Mouse (Mus musculus): ENCODE measurements around the gene Myo16. TPM values are rescaled to one million over a fixed set of nuclear protein-coding genes. Genes with fewer than 3 reads are reported as not detected.

Myo16 gene
- polyA plus RNA-seq, 1 experiment from 2014 or later = 0.34 TPM

DNA sequence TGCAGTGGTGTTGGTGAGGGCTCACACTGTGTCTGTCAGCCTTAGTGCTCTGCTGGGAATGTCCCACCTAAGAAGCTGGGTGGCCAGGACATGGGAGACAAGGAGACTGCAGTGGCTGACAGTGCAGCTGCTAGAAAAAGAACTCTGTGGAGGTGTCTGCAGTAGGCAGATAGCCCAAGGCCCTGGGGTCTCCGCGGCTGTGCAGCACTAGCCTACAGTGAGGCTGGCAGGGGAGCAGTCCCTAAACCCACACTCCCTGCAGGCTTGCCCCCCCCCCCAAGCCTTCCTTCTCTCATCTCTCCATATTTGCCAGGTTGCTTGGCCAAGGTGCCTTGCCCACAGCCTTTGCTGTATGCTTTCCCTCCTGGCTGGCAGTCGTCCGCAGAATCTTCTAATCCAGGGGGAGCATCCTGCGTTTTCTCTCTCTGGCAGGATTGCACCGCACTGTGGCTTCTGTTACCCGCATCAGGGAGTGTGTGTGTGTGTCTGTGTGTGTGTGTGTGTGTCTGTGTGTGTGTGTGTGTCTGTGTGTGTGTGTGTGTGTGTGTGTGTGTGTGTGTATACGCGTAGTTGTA, 267.9 kb downstream of the Myo16 start:
- no peak overlapping the region for H3K27ac ChIP-seq (replicated peaks in 1 of 2; ENCODE audit: control insufficient read depth in 1 of 2, insufficient read depth in 1 of 2, low read depth in 2 of 2, low read length in 2 of 2)
- H3K4me1 ChIP-seq (ENCODE audit: control insufficient read depth in 2 of 2, insufficient read depth in 2 of 2, low read length in 2 of 2) = no peaks in the 10 kb centered on the region
- no peak overlapping the region for H3K4me3 ChIP-seq (ENCODE audit: control insufficient read depth in 1 of 2, insufficient read depth in 1 of 2, low read depth in 1 of 2, low read length in 2 of 2)
- H3K9me3 ChIP-seq (ENCODE audit: control insufficient read depth, low read length) = no peaks in the 10 kb centered on the region
- no peak overlapping the region for H3K4me2 ChIP-seq (ENCODE audit: low read length)
- no peak overlapping the region for H3K9ac ChIP-seq (ENCODE audit: low read length)
- WGBS = 85% methylated on average over 9 of the region's 9 CpGs
- H3K36me3 ChIP-seq (ENCODE audit: control insufficient read depth, insufficient read depth, low read length) = no peaks in the 10 kb centered on the region
- no peaks in the 10 kb centered on the region for H3K27me3 ChIP-seq (ENCODE audit: control insufficient read depth, insufficient read depth, low read length)
- no peak for ATAC-seq (ENCODE audit: insufficient number of reproducible peaks, insufficient read depth, low FRiP score, low read depth)

DNA sequence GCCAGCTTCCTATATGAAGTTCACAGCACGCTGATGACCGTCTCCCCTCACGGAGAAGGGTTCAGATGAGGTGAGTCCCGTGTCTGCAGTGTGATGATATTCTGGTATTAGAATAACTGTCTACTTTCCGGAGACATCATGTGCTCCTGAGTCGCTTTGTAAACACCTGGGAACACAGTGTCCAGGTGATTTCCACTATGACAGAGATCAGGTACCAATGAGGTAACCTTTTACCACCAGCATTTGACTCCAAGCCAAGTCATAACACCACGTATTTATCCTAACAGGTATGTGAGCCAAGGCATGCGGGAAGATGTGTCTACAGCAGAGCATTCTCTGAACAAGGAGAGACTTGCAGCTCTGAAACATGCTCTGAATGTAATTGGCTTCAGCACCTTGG, 281.8 kb downstream of the Myo16 start:
- Histone ChIP-seq H3K9ac (ENCODE audit: low read length) (no peak overlapping the region), H3K4me1 (ENCODE audit: control insufficient read depth in 2 of 2, insufficient read depth in 2 of 2, low read length in 2 of 2) (no peaks in the 10 kb centered on the region), H3K27me3 (ENCODE audit: control insufficient read depth, insufficient read depth, low read length) (no peaks in the 10 kb centered on the region), H3K4me3 (ENCODE audit: control insufficient read depth in 1 of 2, insufficient read depth in 1 of 2, low read depth in 1 of 2, low read length in 2 of 2) (no peak overlapping the region), H3K36me3 (ENCODE audit: control insufficient read depth, insufficient read depth, low read length) (no peaks in the 10 kb centered on the region), H3K27ac (replicated peaks in 1 of 2; ENCODE audit: control insufficient read depth in 1 of 2, insufficient read depth in 1 of 2, low read depth in 2 of 2, low read length in 2 of 2) (no peak overlapping the region), H3K9me3 (ENCODE audit: control insufficient read depth, low read length) (no peaks in the 10 kb centered on the region), H3K4me2 (ENCODE audit: low read length) (no peak overlapping the region)
- WGBS = 87% methylated on average over 8 of the region's 8 CpGs
- no peak for ATAC-seq (ENCODE audit: insufficient number of reproducible peaks, insufficient read depth, low FRiP score, low read depth)

DNA sequence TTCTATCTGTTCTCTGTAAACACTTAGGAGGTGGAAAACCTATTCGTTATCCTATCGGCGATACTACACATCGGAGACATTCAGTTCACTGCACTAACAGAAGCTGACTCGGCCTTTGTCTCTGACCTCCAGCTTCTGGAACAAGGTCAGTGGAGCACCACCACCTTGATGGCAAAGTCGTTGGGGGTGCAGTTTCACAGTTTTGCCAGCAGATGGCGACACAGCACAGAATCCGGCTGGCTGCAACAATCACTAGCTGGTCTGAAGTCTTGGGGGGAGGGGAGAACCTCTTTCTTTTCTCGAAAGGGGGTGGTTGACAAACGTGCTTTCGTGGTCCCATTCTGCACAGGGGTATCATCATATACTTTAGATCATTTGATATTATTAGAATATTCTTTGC, 285.1 kb downstream of the Myo16 start:
- no peak overlapping the region for H3K4me2 ChIP-seq (ENCODE audit: low read length)
- no peaks in the 10 kb centered on the region for H3K9me3 ChIP-seq (ENCODE audit: control insufficient read depth, low read length)
- H3K27me3 ChIP-seq (ENCODE audit: control insufficient read depth, insufficient read depth, low read length) = no peaks in the 10 kb centered on the region
- no peaks in the 10 kb centered on the region for H3K4me1 ChIP-seq (ENCODE audit: control insufficient read depth in 2 of 2, insufficient read depth in 2 of 2, low read length in 2 of 2)
- H3K9ac ChIP-seq (ENCODE audit: low read length) = no peak overlapping the region
- no peaks in the 10 kb centered on the region for H3K36me3 ChIP-seq (ENCODE audit: control insufficient read depth, insufficient read depth, low read length)
- no peak overlapping the region for H3K4me3 ChIP-seq (ENCODE audit: control insufficient read depth in 1 of 2, insufficient read depth in 1 of 2, low read depth in 1 of 2, low read length in 2 of 2)
- 10% methylated on average over 11 of the region's 11 CpGs for WGBS
- no peak for ATAC-seq (ENCODE audit: insufficient number of reproducible peaks, insufficient read depth, low FRiP score, low read depth)
- no peak overlapping the region for H3K27ac ChIP-seq (replicated peaks in 1 of 2; ENCODE audit: control insufficient read depth in 1 of 2, insufficient read depth in 1 of 2, low read depth in 2 of 2, low read length in 2 of 2)

DNA sequence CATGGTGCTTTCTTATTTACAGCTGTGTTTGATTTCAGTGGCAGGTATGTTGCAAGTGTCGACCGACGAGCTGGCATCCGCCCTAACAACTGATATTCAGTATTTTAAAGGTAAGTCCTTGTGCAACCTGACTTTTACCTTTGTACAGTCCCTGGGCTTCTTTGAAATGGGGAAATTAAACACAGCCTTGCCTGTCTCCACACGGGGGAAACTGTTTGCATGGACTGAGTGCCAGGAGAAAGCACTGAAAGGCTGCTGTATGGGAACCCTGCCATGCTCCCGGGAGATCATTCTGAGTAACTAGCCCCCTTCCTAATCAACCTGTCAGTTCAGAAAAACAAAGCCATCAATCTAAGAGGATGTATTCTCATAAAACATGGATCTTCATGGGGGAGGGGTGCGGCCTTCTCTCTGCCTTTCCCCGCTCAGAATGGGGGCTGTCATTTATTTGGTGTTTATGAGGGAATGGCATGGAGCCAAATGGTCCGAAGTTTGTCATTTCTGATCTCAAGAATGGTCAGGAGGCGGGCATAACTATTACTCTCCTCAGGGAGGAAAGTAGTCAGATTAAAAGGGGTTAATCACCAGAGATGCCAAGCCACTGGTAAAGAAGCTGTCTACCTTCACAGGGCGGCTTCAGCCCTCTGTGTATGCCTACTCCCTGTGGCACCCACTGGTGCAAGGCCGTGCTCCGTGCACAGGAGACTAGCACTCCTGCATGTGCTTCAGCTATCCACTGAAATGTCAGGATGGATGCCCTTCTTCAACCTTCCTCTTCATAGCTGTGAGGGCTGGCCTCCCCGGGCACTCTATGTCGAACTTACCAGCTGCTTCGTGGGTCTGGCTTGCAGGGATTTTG, 286.1 kb downstream of the Myo16 start:
- Histone ChIP-seq H3K27ac (replicated peaks in 1 of 2; ENCODE audit: control insufficient read depth in 1 of 2, insufficient read depth in 1 of 2, low read depth in 2 of 2, low read length in 2 of 2) (no peak overlapping the region), H3K4me1 (ENCODE audit: control insufficient read depth in 2 of 2, insufficient read depth in 2 of 2, low read length in 2 of 2) (no peaks in the 10 kb centered on the region), H3K9ac (ENCODE audit: low read length) (no peak overlapping the region), H3K36me3 (ENCODE audit: control insufficient read depth, insufficient read depth, low read length) (no peaks in the 10 kb centered on the region), H3K9me3 (ENCODE audit: control insufficient read depth, low read length) (no peaks in the 10 kb centered on the region), H3K4me3 (ENCODE audit: control insufficient read depth in 1 of 2, insufficient read depth in 1 of 2, low read depth in 1 of 2, low read length in 2 of 2) (no peak overlapping the region), H3K4me2 (ENCODE audit: low read length) (no peak overlapping the region), H3K27me3 (ENCODE audit: control insufficient read depth, insufficient read depth, low read length) (no peaks in the 10 kb centered on the region)
- WGBS = 79% methylated on average over 16 of the region's 16 CpGs
- ATAC-seq (ENCODE audit: insufficient number of reproducible peaks, insufficient read depth, low FRiP score, low read depth) = no peak; the same call in 1 of the 2 replicates

DNA sequence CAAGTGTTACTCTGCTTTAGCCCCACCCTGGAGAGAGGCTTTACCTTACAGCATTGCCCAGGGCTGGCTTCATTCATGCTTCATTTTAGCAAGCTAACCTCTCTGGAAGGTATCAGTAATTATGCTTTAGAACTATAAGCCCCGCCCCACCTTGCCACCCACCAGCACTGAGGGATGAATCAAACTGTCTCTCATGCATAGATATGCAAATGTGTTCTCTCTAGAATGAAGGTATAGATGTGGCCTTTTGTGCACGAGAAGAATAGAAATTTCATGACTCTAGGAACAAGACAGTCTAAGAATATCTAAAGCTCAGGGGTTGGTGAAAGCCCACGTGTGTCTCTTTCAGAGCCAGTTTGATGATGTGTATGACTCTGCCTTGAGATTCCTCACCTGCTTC, 288.9 kb downstream of the Myo16 start:
- ATAC-seq (ENCODE audit: insufficient number of reproducible peaks, insufficient read depth, low FRiP score, low read depth) = no peak
- no peak overlapping the region for H3K4me3 ChIP-seq (ENCODE audit: control insufficient read depth in 1 of 2, insufficient read depth in 1 of 2, low read depth in 1 of 2, low read length in 2 of 2)

DNA sequence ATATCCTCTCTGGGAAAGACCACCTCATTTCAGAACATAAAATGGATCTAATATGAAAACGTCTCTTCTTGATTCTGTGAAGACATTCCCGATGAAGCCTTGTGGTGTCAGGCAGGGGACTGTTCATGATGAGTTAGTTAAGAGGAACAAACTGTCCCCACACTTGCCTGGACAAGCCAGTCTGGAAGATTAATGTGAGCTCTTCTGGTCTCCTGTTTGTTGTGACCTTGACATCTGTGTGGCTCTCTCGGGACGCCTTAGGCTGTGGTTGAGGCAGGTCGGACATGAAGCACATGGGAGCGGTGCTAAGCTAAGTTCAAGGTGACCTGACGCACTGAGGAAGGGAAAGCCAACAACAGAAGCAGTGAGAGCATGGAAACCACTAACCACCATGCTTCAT, 291.3 kb downstream of the Myo16 start:
- Histone ChIP-seq H3K36me3 (ENCODE audit: control insufficient read depth, insufficient read depth, low read length) (no peaks in the 10 kb centered on the region), H3K9ac (ENCODE audit: low read length) (no peak overlapping the region), H3K9me3 (ENCODE audit: control insufficient read depth, low read length) (no peaks in the 10 kb centered on the region), H3K4me1 (ENCODE audit: control insufficient read depth in 2 of 2, insufficient read depth in 2 of 2, low read length in 2 of 2) (no peaks in the 10 kb centered on the region), H3K27ac (replicated peaks in 1 of 2; ENCODE audit: control insufficient read depth in 1 of 2, insufficient read depth in 1 of 2, low read depth in 2 of 2, low read length in 2 of 2) (no peak overlapping the region), H3K4me2 (ENCODE audit: low read length) (no peak overlapping the region), H3K4me3 (ENCODE audit: control insufficient read depth in 1 of 2, insufficient read depth in 1 of 2, low read depth in 1 of 2, low read length in 2 of 2) (no peak overlapping the region), H3K27me3 (ENCODE audit: control insufficient read depth, insufficient read depth, low read length) (no peaks in the 10 kb centered on the region)
- 64% methylated on average over 7 of the region's 7 CpGs for WGBS
- ATAC-seq (ENCODE audit: insufficient number of reproducible peaks, insufficient read depth, low FRiP score, low read depth) = no peak

More for the DNA sequence above, 288.9 kb downstream of the Myo16 start:
- no peak overlapping the region for H3K27ac ChIP-seq (replicated peaks in 1 of 2; ENCODE audit: control insufficient read depth in 1 of 2, insufficient read depth in 1 of 2, low read depth in 2 of 2, low read length in 2 of 2)
- H3K9me3 ChIP-seq (ENCODE audit: control insufficient read depth, low read length) = no peaks in the 10 kb centered on the region
- WGBS = 62% methylated on average over 3 of the region's 3 CpGs
- no peak overlapping the region for H3K4me2 ChIP-seq (ENCODE audit: low read length)
- no peaks in the 10 kb centered on the region for H3K4me1 ChIP-seq (ENCODE audit: control insufficient read depth in 2 of 2, insufficient read depth in 2 of 2, low read length in 2 of 2)
- H3K36me3 ChIP-seq (ENCODE audit: control insufficient read depth, insufficient read depth, low read length) = no peaks in the 10 kb centered on the region
- no peak overlapping the region for H3K9ac ChIP-seq (ENCODE audit: low read length)
- H3K27me3 ChIP-seq (ENCODE audit: control insufficient read depth, insufficient read depth, low read length) = no peaks in the 10 kb centered on the region

DNA sequence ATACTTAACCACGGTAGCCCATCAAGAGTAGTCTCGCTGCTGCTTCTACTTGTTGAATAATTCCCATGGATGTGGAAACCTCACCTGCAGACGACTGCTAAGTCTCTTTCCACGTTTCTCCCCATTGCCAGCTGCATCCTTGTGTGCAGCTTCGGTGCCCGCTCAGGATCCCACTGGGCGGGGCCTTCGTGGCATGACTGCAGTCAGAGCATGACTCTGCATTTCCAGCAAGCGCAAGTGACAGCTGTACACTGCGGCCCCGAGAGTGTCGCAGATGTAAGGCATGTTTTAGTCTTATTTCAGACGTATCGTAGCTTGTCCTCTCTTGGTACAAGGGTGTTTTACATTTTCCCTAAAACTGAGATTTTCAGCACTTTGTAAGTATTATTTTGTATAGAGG, 294.8 kb downstream of the Myo16 start:
- Histone ChIP-seq H3K4me2 (ENCODE audit: low read length) (no peak overlapping the region), H3K4me1 (ENCODE audit: control insufficient read depth in 2 of 2, insufficient read depth in 2 of 2, low read length in 2 of 2) (no peaks in the 10 kb centered on the region), H3K4me3 (ENCODE audit: control insufficient read depth in 1 of 2, insufficient read depth in 1 of 2, low read depth in 1 of 2, low read length in 2 of 2) (no peak overlapping the region), H3K9ac (ENCODE audit: low read length) (no peak overlapping the region), H3K9me3 (ENCODE audit: control insufficient read depth, low read length) (no peaks in the 10 kb centered on the region), H3K36me3 (ENCODE audit: control insufficient read depth, insufficient read depth, low read length) (no peaks in the 10 kb centered on the region), H3K27me3 (ENCODE audit: control insufficient read depth, insufficient read depth, low read length) (no peaks in the 10 kb centered on the region), H3K27ac (replicated peaks in 1 of 2; ENCODE audit: control insufficient read depth in 1 of 2, insufficient read depth in 1 of 2, low read depth in 2 of 2, low read length in 2 of 2) (no peak overlapping the region)
- ATAC-seq (ENCODE audit: insufficient number of reproducible peaks, insufficient read depth, low FRiP score, low read depth) = no peak
- 78% methylated on average over 14 of the region's 14 CpGs for WGBS

Data from heart, embryonic 14.5 days (tissue).